Mouse (Mus musculus): ENCODE measurements around the gene Rhobtb1. TPM values are rescaled to one million over a fixed set of nuclear protein-coding genes. Genes with fewer than 3 reads are reported as not detected.

The Rhobtb1 gene
- polyA plus RNA-seq, 1 experiment from 2014 or later = 6.2 TPM

DNA sequence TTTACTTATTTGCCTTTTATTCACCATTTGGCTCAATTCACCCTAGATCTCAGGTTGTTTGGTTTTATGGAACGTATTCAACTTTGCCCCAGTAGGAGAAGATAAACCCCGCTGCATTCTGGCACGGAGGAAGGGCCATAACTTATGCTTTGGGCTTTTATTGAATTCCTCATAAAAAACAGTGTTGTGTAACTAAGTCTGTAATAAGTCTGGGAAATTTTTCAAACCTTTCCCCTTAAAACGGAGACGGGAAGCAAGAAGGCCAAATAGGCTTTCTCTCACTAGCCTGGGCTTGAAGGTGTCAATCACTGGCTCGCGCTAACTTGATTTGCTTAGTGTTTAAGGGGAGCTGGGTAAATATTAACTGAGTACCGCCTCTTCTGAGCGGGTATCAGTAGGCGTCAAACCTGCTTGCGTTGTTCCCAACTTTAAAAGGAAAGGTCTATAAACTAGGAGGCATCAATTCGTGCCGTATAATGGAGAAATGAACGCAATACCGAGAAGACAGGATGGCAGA lies 170.3 kb downstream of the Rhobtb1 start:
- DNase-seq (ENCODE audit: low read depth, low spot score) (no peak), ATAC-seq (no peak)
- ChIA-PET POLR2A (interaction anchor here (0.6 kb wide), 1 partner anchor 1091 kb away, joined by 3 read pairs; no protein-coding TSS in a partner anchor), CTCF (interaction anchor here (0.9 to 1.2 kb wide), 3 partner anchors 10 to 15 kb away, joined by 3 read pairs; no protein-coding TSS in a partner anchor)
- no peaks in the 10 kb centered on the region for H3K27me3 ChIP-seq
- in situ Hi-C loops (cut with MboI; ENCODE audit: low pct_unique_long_range_greater_than_20kb) = loop anchor here (5.0 to 25.0 kb wide), 3 partner anchors 317 to 1034 kb away; partner anchors contain the start of gene Arid5b
- no peak for TF ChIP-seq CTCF (IDR thresholded peaks at IDR 0.05)

DNA sequence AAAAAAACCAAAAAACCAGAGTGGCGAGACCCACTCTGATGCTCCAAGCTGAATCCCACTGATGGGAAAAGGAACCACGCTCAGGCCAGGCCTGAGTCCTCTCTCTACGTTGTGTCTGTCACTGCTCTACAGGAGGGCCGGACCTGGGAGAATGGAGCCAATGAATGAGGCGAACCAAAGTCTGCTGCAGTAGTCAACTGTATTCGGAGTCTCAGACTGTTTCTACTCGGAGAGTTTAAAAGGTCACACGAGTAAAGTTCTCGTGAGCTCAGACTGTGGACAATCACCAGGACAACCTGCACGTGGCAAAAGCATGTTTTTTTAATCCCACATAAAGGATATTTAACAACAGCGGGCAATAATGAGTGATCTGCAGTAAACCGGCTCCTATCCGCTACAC lies 172.8 kb downstream of the Rhobtb1 start:
- ChIA-PET POLR2A (no interaction called here), CTCF (interaction anchor here (0.8 kb wide), 1 partner anchor 16 kb away, joined by 3 read pairs; no protein-coding TSS in a partner anchor)
- H3K27me3 ChIP-seq = no peaks in the 10 kb centered on the region
- in situ Hi-C loops (cut with MboI; ENCODE audit: low pct_unique_long_range_greater_than_20kb) = loop anchor here (5.0 to 25.0 kb wide), 3 partner anchors 319 to 1037 kb away; partner anchors contain the start of gene Arid5b
- DNase-seq (ENCODE audit: low read depth, low spot score) (no peak), ATAC-seq (no peak)
- TF ChIP-seq CTCF (IDR thresholded peaks at IDR 0.05) = no peak

DNA sequence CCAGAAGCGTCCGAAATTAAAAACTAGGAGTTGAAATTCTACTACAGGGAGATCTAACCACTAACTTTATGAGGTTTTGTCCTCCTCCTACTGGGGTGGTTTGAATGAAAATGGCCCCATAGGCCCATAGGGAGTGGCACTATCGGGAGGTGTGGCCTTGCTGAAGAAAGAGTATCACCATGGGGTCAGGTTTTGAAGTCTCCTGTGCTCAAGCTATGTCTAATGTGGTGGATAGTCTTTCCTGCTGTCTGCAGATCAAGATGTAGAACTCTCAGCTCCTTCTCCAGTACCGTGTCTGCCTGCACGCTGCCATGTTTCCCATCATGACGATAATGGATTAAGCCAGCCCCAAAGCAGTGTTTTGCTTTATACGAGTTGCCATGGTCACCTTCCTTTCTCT lies 173.6 kb downstream of the Rhobtb1 start:
- ChIA-PET POLR2A (no interaction called here), CTCF (no interaction called here)
- in situ Hi-C loops (cut with MboI; ENCODE audit: low pct_unique_long_range_greater_than_20kb) = loop anchor here (5.0 to 25.0 kb wide), 3 partner anchors 320 to 1038 kb away; partner anchors contain the start of gene Arid5b
- H3K27me3 ChIP-seq = no peaks in the 10 kb centered on the region
- DNase-seq (ENCODE audit: low read depth, low spot score) (no peak), ATAC-seq (no peak)
- TF ChIP-seq CTCF (IDR thresholded peaks at IDR 0.05) = no peak

DNA sequence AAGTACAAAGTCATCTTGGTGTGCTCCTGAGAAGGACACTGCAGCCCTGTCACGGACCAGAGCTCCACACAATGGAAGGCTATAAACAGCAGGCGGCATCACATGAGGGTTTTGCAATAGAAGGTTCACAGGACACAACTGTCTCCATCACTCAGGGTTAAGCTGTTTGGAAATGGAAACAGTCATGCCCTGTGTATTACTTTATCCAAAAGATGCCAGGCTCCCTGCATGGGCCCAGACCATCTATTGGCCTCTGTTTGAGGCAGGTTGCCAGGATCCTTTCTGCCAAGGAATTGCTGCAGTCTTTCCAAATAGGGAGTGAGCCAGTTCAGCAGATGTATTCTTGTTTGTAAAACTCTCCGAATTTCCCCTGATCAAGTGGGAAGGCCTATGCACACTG lies 175.2 kb downstream of the Rhobtb1 start:
- TF ChIP-seq CTCF (IDR thresholded peaks at IDR 0.05) = no peak
- ChIA-PET POLR2A (no interaction called here), CTCF (interaction anchor here (1.0 kb wide), 1 partner anchor 9 kb away, joined by 3 read pairs; no protein-coding TSS in a partner anchor)
- in situ Hi-C loops (cut with MboI; ENCODE audit: low pct_unique_long_range_greater_than_20kb) = loop anchor here (10.0 kb wide), 1 partner anchor 322 kb away; no protein-coding TSS in a partner anchor
- DNase-seq (ENCODE audit: low read depth, low spot score) (no peak), ATAC-seq (no peak)
- H3K27me3 ChIP-seq = no peaks in the 10 kb centered on the region

DNA sequence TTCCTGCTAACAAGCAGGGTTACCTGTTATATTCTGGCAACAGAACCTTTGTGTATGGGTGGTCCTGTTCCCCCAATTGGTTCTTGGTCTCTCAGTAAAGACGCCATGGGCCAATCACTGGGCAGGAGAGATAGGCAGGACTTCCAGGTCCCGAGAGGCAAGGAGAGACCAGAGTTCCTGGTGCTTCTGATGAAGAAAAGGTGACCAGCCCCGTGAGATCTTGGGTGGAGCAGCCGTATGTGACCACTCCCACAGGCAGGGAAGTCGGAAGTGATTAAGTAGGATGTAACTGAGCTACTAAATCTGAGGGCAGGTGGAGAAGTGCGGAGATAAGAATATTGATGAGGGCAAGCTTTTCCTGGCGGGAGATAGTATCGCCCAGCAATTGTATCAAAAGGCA lies 176.1 kb downstream of the Rhobtb1 start:
- CTCF ChIA-PET = no interaction called here
- POLR2A ChIA-PET = interaction anchor here (0.7 kb wide), 1 partner anchor 83 kb away, joined by 4 read pairs; no protein-coding TSS in a partner anchor
- no peak for ATAC-seq
- TF ChIP-seq CTCF (IDR thresholded peaks at IDR 0.05) = no peak
- in situ Hi-C loops (cut with MboI; ENCODE audit: low pct_unique_long_range_greater_than_20kb) = loop anchor here (10.0 kb wide), 1 partner anchor 323 kb away; no protein-coding TSS in a partner anchor
- no peaks in the 10 kb centered on the region for H3K27me3 ChIP-seq
- DNase-seq (ENCODE audit: low read depth, low spot score) = no peak

DNA sequence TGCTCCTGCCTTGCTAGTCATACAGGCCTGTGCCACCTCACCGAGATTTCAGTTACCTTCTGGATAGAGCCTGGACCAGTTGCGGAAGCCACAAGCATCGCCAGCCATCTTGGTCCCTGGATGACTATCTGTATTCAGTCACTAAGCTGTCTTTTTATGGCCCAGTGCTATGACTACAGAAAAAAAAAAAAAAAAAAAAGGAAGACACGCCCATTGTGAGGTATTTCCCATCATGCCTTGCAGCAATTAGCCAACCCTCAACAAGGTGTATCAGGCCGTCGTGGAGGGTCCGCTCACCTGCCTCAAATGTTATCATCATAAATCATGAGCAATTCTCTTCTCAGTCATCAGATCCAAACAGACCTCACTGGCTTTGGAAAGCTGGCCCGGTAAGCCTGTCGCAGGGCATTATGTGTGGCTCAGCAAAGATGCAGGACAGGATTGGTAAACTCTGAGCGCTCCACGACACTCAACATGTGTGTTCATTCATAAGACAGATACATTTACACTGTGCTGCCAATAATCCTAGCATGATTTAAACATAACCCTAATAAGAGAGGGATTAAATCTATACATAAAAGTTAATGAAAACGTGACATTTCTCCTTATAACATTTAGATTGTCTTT lies 176.9 kb downstream of the Rhobtb1 start:
- in situ Hi-C loops (cut with MboI; ENCODE audit: low pct_unique_long_range_greater_than_20kb) = loop anchor here (10.0 kb wide), 1 partner anchor 323 kb away; no protein-coding TSS in a partner anchor
- H3K27me3 ChIP-seq = no peaks in the 10 kb centered on the region
- DNase-seq (ENCODE audit: low read depth, low spot score) (no peak), ATAC-seq (no peak)
- no peak for TF ChIP-seq CTCF (IDR thresholded peaks at IDR 0.05)
- CTCF ChIA-PET = interaction anchor here (0.7 kb wide), 1 partner anchor 142 kb away, joined by 4 read pairs; no protein-coding TSS in a partner anchor
- POLR2A ChIA-PET = interaction anchor here (0.7 to 1.4 kb wide), 2 partner anchors 20 to 83 kb away, joined by 4 read pairs; no protein-coding TSS in a partner anchor

DNA sequence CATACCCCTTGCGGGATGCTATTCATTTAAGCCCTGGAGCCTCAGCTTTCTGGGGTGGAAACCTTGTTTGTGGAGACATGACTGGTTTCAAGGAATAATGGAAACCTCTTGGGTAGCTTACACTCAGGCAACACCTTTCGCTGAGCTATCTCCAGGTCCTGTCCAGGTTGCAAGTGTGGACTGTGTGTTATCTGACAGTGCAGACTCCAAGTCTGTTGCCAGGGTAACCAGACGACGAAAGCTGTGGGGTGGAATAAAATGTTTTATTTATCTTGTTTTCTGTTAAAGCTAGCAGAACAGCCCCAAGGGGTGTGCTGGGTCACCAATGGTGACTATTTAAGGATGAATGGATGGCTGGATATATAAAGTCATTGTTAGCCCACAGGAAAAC lies 177.4 kb downstream of the Rhobtb1 start:
- in situ Hi-C loops (cut with MboI; ENCODE audit: low pct_unique_long_range_greater_than_20kb) = loop anchor here (10.0 kb wide), 1 partner anchor 324 kb away; no protein-coding TSS in a partner anchor
- POLR2A ChIA-PET = interaction anchor here (1.4 kb wide), 1 partner anchor 19 kb away, joined by 4 read pairs; no protein-coding TSS in a partner anchor
- H3K27me3 ChIP-seq = no peaks in the 10 kb centered on the region
- ATAC-seq = no peak
- TF ChIP-seq CTCF (IDR thresholded peaks at IDR 0.05) = no peak
- no peak for DNase-seq (ENCODE audit: low read depth, low spot score)
- CTCF ChIA-PET = interaction anchor here (0.7 kb wide), 1 partner anchor 143 kb away, joined by 4 read pairs; no protein-coding TSS in a partner anchor

DNA sequence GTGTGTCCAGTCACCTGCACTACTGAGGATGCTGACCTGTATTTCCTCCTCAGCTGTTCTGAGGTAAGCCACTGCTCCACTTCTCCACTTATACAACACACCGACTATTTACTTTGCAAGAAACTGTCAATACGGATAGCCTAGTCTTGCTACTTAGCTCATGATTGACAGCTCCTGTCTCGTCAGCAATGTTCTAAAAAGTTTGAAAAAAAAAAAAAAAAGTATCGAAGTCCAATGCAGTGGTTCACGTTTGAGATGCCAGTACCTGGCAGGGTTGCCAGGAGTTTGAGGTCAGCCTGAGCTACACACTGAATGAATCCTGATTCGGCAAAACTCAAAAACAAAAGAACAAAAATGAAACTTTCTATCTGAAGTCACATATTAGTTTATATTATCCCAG lies 180.0 kb downstream of the Rhobtb1 start:
- in situ Hi-C loops (cut with MboI; ENCODE audit: low pct_unique_long_range_greater_than_20kb) = no loop called here
- CTCF ChIA-PET = interaction anchor here (1.5 to 2.3 kb wide), 2 partner anchors 9 to 10 kb away, joined by 3 to 7 read pairs; no protein-coding TSS in a partner anchor

DNA sequence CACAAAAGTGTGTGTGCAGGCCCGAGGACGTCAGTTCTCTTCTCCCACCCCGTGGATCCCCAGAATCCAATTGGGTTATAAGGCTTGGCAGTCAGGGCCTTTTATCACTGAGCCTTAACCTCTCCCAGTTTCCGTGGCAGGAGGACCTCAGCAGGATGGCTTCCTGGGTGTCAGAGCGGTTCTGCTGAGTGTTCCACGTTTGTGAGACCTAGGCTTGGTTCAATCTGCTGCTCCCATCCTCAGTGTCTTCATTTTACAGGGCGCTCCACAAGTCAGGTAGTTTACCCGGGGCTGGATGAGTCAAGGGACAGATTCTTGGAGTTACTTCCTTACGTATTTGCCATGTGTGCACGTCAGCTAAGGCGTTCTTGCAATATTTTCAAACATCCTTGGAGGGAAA lies 182.0 kb downstream of the Rhobtb1 start:
- in situ Hi-C loops (cut with MboI; ENCODE audit: low pct_unique_long_range_greater_than_20kb) = no loop called here
- TF ChIP-seq CTCF (IDR thresholded peaks at IDR 0.05) = no peak
- ChIA-PET POLR2A (no interaction called here), CTCF (interaction anchor here (1.1 kb wide), 1 partner anchor 148 kb away, joined by 3 read pairs; no protein-coding TSS in a partner anchor)
- DNase-seq (ENCODE audit: low read depth, low spot score) = no peak
- no peak for ATAC-seq
- no peaks in the 10 kb centered on the region for H3K27me3 ChIP-seq

More for the DNA sequence above, 180.0 kb downstream of the Rhobtb1 start:
- no peaks in the 10 kb centered on the region for H3K27me3 ChIP-seq
- TF ChIP-seq CTCF (IDR thresholded peaks at IDR 0.05) = no peak
- POLR2A ChIA-PET = no interaction called here
- DNase-seq (ENCODE audit: low read depth, low spot score) = no peak
- no peak for ATAC-seq

DNA sequence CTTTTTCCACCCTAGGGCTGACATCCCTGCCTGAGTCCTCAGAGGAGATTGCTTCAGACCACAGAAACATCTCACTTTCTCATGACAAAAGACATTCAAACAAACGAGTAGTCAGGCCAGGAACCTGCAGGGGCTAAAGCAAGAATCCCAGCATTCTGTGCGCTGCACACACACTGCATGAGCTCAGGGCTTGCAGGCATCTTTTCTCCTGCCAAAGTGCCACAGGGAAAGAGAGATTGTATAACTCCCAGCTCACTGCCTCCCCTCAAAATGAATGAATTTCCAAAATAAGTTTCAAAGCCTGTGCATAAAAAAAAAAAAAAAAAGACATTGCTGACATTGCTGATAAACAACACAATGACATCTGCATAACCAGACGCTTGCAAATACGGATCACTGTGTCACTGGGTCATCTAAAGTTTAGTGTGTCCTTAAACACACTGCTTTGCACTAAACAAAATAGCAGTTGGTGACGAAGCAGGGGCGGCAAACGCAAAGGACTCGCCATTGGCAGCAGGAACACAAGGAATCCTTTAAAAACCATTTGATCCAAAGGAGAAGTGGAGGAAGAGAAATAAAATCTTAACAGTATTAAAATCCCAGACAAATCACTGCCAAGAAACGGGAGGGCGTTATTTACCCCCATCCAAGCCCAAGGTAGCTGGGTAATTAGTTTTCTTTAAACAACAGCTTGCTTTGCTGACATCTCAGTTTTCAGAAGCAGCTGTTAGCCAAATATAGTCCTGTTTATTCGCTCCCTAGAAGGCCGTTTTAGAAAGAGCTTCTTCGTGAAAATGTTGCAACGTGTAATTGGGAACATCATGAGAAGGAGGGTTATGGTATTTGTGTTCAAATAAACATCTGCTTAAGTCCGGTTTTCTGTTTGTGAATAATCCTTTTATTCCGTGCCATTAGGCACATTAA lies 183.3 kb downstream of the Rhobtb1 start:
- H3K27me3 ChIP-seq = no peaks in the 10 kb centered on the region
- DNase-seq (ENCODE audit: low read depth, low spot score) = no peak
- ATAC-seq = no peak
- in situ Hi-C loops (cut with MboI; ENCODE audit: low pct_unique_long_range_greater_than_20kb) = no loop called here
- ChIA-PET POLR2A (no interaction called here), CTCF (interaction anchor here (0.7 to 1.1 kb wide), 2 partner anchors 149 to 347 kb away, joined by 3 read pairs; no protein-coding TSS in a partner anchor)
- no peak for TF ChIP-seq CTCF (IDR thresholded peaks at IDR 0.05)
